Mouse (Mus musculus) kidney, adult 10 weeks (tissue): ENCODE results near the gene Fam135a. TPM values are rescaled to one million over a fixed set of nuclear protein-coding genes. Genes with fewer than 3 reads are reported as not detected.

Experiments used
- polyA plus RNA-seq: library from polyadenylated mRNA; stranded (reverse); fragments of 350-450 nt; fragmentation: Illumina TruSeq; extraction: RNeasy Lipid Tissue Mini Kit (QIAGEN cat#74804); gene quantifications from one replicate; pipeline ENCODE4 v1.2.3, GENCODE M21; 2014; ENCODE audit warnings: low read depth, low replicate concordance

Fam135a gene
- 49.8 TPM for polyA plus RNA-seq

DNA sequence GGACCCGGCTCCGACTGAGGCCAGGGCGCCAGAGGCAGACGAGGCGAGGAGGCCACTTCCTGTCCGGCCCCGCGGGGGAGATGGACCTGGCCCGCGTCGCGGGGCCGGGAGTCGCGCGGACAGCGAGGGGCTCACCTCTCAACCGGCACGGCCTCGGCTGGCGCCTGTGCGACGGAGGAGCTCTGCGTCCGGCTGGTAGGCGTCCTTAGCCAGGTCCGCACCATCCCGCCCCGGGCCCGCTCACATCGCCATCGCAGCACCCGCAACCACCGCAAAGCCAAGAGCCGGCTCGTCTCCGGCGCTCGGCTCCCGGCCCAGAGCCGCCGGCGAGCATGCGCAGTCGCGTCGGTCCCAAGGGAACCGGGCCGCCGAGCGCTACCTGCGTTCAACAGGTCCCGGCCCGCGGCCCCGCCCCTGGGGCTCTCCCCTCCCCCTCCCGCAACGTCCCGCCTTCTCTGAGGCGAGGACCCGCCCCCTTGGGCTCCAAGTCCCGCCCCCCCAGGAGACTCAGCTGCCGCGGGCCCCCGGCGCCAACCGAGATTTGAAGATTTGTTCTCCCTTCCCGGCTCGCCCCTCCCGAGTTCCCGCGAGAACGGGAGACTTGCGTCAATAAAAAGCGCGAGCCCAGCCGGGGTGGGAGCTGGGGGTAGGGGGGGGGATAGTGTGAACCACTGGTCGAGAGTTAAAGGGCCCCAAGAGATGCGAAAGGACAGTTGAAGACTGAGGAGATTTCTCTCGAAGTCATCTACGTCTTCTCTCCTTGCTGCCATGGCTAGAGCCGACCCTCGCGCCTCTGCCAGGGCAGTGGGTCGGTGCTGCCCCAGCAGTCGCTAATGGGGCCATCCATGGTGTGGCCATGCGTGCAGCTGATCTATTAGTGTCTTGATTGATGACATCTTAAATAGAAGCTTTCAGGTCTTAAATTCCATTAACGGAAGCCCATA is at the start of gene Fam135a:
Gene Fam135a (minus strand): TSS at position 416 of the 944 bp plus-strand sequence.

GRCm38 (mm10) chr1:24005070-24005804 is 94.9 kb downstream of the Fam135a start, which contains the start of gene Sdhaf4:
TSS of gene Sdhaf4 (minus strand) at chr1:24005656.

Other genes starting within 250 kb of the Fam135a start
- gene Smap1, start 178.0 kb downstream of the Fam135a start, polyA plus RNA-seq, result 118 TPM
- 45.0 TPM for gene Sdhaf4, start 94.7 kb downstream of the Fam135a start, polyA plus RNA-seq
- not detected for gene Col9a1, start 77.3 kb upstream of the Fam135a start, polyA plus RNA-seq